In the genomic region with DNA sequence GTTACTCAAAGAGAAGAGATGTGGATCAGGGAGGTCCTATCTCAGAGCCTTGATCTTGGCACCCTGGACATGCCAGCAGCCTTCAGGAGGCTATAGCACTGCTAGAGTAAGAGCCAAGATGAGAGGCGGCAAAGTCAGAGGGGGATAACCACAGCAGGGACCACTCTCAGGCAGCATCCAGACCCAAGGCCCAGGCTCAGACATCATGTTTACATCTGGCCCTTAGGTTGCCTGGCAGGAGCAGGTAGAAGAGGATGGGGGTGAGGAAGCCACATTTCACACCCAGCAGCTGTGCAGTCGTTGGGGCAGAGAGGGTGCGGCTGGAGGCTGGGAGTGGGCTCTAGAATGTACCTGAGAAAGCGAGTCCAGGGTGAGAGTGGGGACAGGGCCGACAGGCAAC, we compare ENCODE assay signal across 14 mouse cellular contexts. TPM values are rescaled to one million over a fixed set of nuclear protein-coding genes. Genes with fewer than 3 reads are reported as not detected.
DNase-seq lines count a peak whose midpoint lies in the region; ATAC-seq and TF ChIP-seq lines count a peak whose summit lies in the region.
"Had no signal": no experiment of that assay in that cellular context is flagged by ENCODE, and none has a peak within 500 bp of the region (broad histone marks: within the 10 kb centered on the region; RNA-seq: fewer than 3 reads in every experiment).

No protein-coding gene starts in this region.

- no peaks in the 10 kb centered on the region for H3K36me3 ChIP-seq in forebrain, embryonic 11.5 days (ENCODE audit: control insufficient read depth, insufficient read depth, low read length)
- H3K36me3 ChIP-seq in forebrain, embryonic 16.5 days (ENCODE audit: control insufficient read depth, insufficient read depth): 0 out of 2 replicates have a peak, but pooled peaks cover 3% of the 10 kb centered on the region
- H3K36me3 ChIP-seq in hindbrain, embryonic 11.5 days (ENCODE audit: control insufficient read depth, insufficient read depth, low read length): peaks cover 7% of the 10 kb centered on the region
- H3K36me3 ChIP-seq in hindbrain, embryonic 14.5 days (replicated peaks; ENCODE audit: control insufficient read depth, insufficient read depth): peaks cover 38% of the 10 kb centered on the region
- H3K36me3 ChIP-seq in embryonic facial prominence, embryonic 11.5 days (replicated peaks; ENCODE audit: control insufficient read depth, insufficient read depth, low read depth, low read length): no peaks in the 10 kb centered on the region
- no peaks in the 10 kb centered on the region for H3K36me3 ChIP-seq in limb, embryonic 14.5 days (ENCODE audit: control insufficient read depth, insufficient read depth, low read length)

- no peaks in the 10 kb centered on the region for H3K9me3 ChIP-seq in forebrain, embryonic 11.5 days (ENCODE audit: control insufficient read depth, low read length)
- H3K9me3 ChIP-seq in forebrain, embryonic 16.5 days (ENCODE audit: control insufficient read depth, low read length): no peaks in the 10 kb centered on the region
- no peaks in the 10 kb centered on the region for H3K9me3 ChIP-seq in hindbrain, embryonic 11.5 days (ENCODE audit: control insufficient read depth, low read length)
- no peaks in the 10 kb centered on the region for H3K9me3 ChIP-seq in hindbrain, embryonic 14.5 days (ENCODE audit: control insufficient read depth, low read length)
- H3K9me3 ChIP-seq in embryonic facial prominence, embryonic 11.5 days (replicated peaks; ENCODE audit: control insufficient read depth, low read length): no peaks in the 10 kb centered on the region
- H3K9me3 ChIP-seq in limb, embryonic 14.5 days (ENCODE audit: control insufficient read depth, low read length): no peaks in the 10 kb centered on the region

- H3K4me2 ChIP-seq in forebrain, embryonic 11.5 days (ENCODE audit: low read depth, low read length, severe bottlenecking): peak overlapping the region; percentile 47
- no peak overlapping the region for H3K4me2 ChIP-seq in forebrain, embryonic 16.5 days (ENCODE audit: low read length)
- no peak overlapping the region; the same call in 1 of the 2 replicates for H3K4me2 ChIP-seq in hindbrain, embryonic 11.5 days (replicated peaks; ENCODE audit: low read depth, low read length)
- H3K4me2 ChIP-seq in hindbrain, embryonic 14.5 days (replicated peaks): no peak overlapping the region
- no peak overlapping the region; the same call in none of the 2 replicates for H3K4me2 ChIP-seq in embryonic facial prominence, embryonic 11.5 days (ENCODE audit: low read depth, low read length)
- peak overlapping the region; percentile 39; the same call in 1 of the 2 replicates for H3K4me2 ChIP-seq in limb, embryonic 14.5 days (replicated peaks; ENCODE audit: low read depth, low read length, severe bottlenecking)

- 30% methylated on average over 5 of the region's 5 CpGs for WGBS in forebrain, embryonic 11.5 days
- 51% methylated on average over 5 of the region's 5 CpGs for WGBS in forebrain, embryonic 16.5 days
- WGBS in hindbrain, embryonic 11.5 days: 37% methylated on average over 5 of the region's 5 CpGs
- WGBS in hindbrain, embryonic 14.5 days: 47% methylated on average over 5 of the region's 5 CpGs
- WGBS in embryonic facial prominence, embryonic 11.5 days: 58% methylated on average over 5 of the region's 5 CpGs
- 43% methylated on average over 5 of the region's 5 CpGs for WGBS in limb, embryonic 14.5 days

- H3K27ac ChIP-seq in forebrain, embryonic 11.5 days (ENCODE audit: low read depth, low read length): 0 out of 2 replicates have a peak overlapping the region, but pooled peaks have one; percentile 6
- no peak overlapping the region for H3K27ac ChIP-seq in forebrain, embryonic 16.5 days (ENCODE audit: low read length)
- H3K27ac ChIP-seq in hindbrain, embryonic 11.5 days (ENCODE audit: low read depth, low read length): 0 out of 2 replicates have a peak overlapping the region, but pooled peaks have one; percentile 24
- H3K27ac ChIP-seq in hindbrain, embryonic 14.5 days: no peak overlapping the region
- no peak overlapping the region for H3K27ac ChIP-seq in embryonic facial prominence, embryonic 11.5 days (replicated peaks; ENCODE audit: low read depth, low read length)
- no peak overlapping the region for H3K27ac ChIP-seq in limb, embryonic 14.5 days (replicated peaks; ENCODE audit: low read depth, low read length)
- H3K27ac ChIP-seq: gastrocnemius, adult 2 months; macrophage had no signal

- H3K4me1 ChIP-seq in forebrain, embryonic 11.5 days (replicated peaks; ENCODE audit: control insufficient read depth, insufficient read depth, low read length): peaks cover 30% of the 10 kb centered on the region
- H3K4me1 ChIP-seq in forebrain, embryonic 16.5 days (replicated peaks; ENCODE audit: control insufficient read depth, insufficient read depth, low read length): peaks cover 14% of the 10 kb centered on the region
- peaks cover 19% of the 10 kb centered on the region for H3K4me1 ChIP-seq in hindbrain, embryonic 11.5 days (replicated peaks; ENCODE audit: control insufficient read depth, insufficient read depth, low read length)
- peaks cover 5% of the 10 kb centered on the region; the same call in 1 of the 2 replicates for H3K4me1 ChIP-seq in hindbrain, embryonic 14.5 days (replicated peaks; ENCODE audit: control insufficient read depth, insufficient read depth, low read length)
- H3K4me1 ChIP-seq in embryonic facial prominence, embryonic 11.5 days (ENCODE audit: control insufficient read depth, insufficient read depth, low read length): peaks cover 8% of the 10 kb centered on the region
- peaks cover 6% of the 10 kb centered on the region for H3K4me1 ChIP-seq in limb, embryonic 14.5 days (ENCODE audit: control insufficient read depth, insufficient read depth, low read length)

- H3K27me3 ChIP-seq in forebrain, embryonic 11.5 days (ENCODE audit: control insufficient read depth, insufficient read depth, low read length): no peaks in the 10 kb centered on the region; the same call in 1 of the 2 replicates
- H3K27me3 ChIP-seq in forebrain, embryonic 16.5 days (replicated peaks; ENCODE audit: control insufficient read depth, insufficient read depth, low read length): no peaks in the 10 kb centered on the region
- H3K27me3 ChIP-seq in hindbrain, embryonic 11.5 days (ENCODE audit: control insufficient read depth, insufficient read depth, low read length): no peaks in the 10 kb centered on the region
- no peaks in the 10 kb centered on the region for H3K27me3 ChIP-seq in hindbrain, embryonic 14.5 days (ENCODE audit: control insufficient read depth, insufficient read depth, low read length)
- H3K27me3 ChIP-seq in embryonic facial prominence, embryonic 11.5 days (ENCODE audit: control insufficient read depth, insufficient read depth, low read length): no peaks in the 10 kb centered on the region
- 0 out of 2 replicates have a peak, but pooled peaks cover 5% of the 10 kb centered on the region for H3K27me3 ChIP-seq in limb, embryonic 14.5 days (ENCODE audit: control insufficient read depth, insufficient read depth, low read length)

- DNase-seq in forebrain, embryonic 11.5 days (ENCODE audit: low spot score): no peak
- no peak for DNase-seq in hindbrain, embryonic 11.5 days (ENCODE audit: low spot score)
- DNase-seq in hindbrain, embryonic 14.5 days (ENCODE audit: low spot score): no peak
- DNase-seq in embryonic facial prominence, embryonic 11.5 days (ENCODE audit: low spot score): no peak
- DNase-seq in limb, embryonic 14.5 days (ENCODE audit: low spot score): no peak
- DNase-seq in ovary, postnatal 36 days (ENCODE audit: low spot score): no peak
- DNase-seq in kidney, adult 8-10 months: no peak
- DNase-seq: cerebellum, adult 11-12 months; gastrocnemius, adult 2 months; right cerebral cortex, postnatal 25 days; thymus, postnatal 14 days had no signal

- no peak overlapping the region for H3K4me3 ChIP-seq in forebrain, embryonic 11.5 days (ENCODE audit: low read depth, low read length)
- H3K4me3 ChIP-seq in forebrain, embryonic 16.5 days (replicated peaks; ENCODE audit: low read length): no peak overlapping the region
- no peak overlapping the region for H3K4me3 ChIP-seq in hindbrain, embryonic 11.5 days (ENCODE audit: low read depth, low read length)
- no peak overlapping the region for H3K4me3 ChIP-seq in hindbrain, embryonic 14.5 days (replicated peaks; ENCODE audit: low read length)
- H3K4me3 ChIP-seq in embryonic facial prominence, embryonic 11.5 days (ENCODE audit: low read depth, low read length): no peak overlapping the region
- H3K4me3 ChIP-seq in limb, embryonic 14.5 days (replicated peaks; ENCODE audit: low read length): no peak overlapping the region
- H3K4me3 ChIP-seq: gastrocnemius, adult 2 months had no signal

- H3K9ac ChIP-seq in forebrain, embryonic 11.5 days (ENCODE audit: low read length): peak overlapping the region; percentile 62; the same call in 1 of the 2 replicates
- H3K9ac ChIP-seq in forebrain, embryonic 16.5 days (replicated peaks; ENCODE audit: low read depth, low read length): no peak overlapping the region
- H3K9ac ChIP-seq in hindbrain, embryonic 11.5 days (ENCODE audit: low read depth, low read length): peak overlapping the region; percentile 63
- no peak overlapping the region for H3K9ac ChIP-seq in hindbrain, embryonic 14.5 days
- H3K9ac ChIP-seq in embryonic facial prominence, embryonic 11.5 days (replicated peaks; ENCODE audit: low read length): 0 out of 2 replicates have a peak overlapping the region, but pooled peaks have one; percentile 41
- H3K9ac ChIP-seq in limb, embryonic 14.5 days (ENCODE audit: low read depth, low read length, severe bottlenecking): no peak overlapping the region

- ATAC-seq in forebrain, embryonic 11.5 days (replicated peaks; ENCODE audit: low FRiP score): no peak
- ATAC-seq in forebrain, embryonic 16.5 days: no peak
- ATAC-seq in hindbrain, embryonic 11.5 days (ENCODE audit: low FRiP score): no peak
- no peak for ATAC-seq in hindbrain, embryonic 14.5 days (ENCODE audit: low FRiP score)
- no peak for ATAC-seq in embryonic facial prominence, embryonic 11.5 days (replicated peaks; ENCODE audit: insufficient number of reproducible peaks, low FRiP score, low TSS enrichment, low read depth)
- no peak for ATAC-seq in limb, embryonic 14.5 days (ENCODE audit: low FRiP score, low read depth)

- no peak for TF ChIP-seq POLR2A in limb, embryonic 14.5 days (IDR thresholded peaks at IDR 0.05; ENCODE audit: borderline replicate concordance, extremely low read depth, insufficient read depth, insufficient read length)

RNA-seq across cellular contexts. Expression of a gene that starts 30.5 kb away (rescaled TPM):
- polyA plus RNA-seq in forebrain, embryonic 11.5 days (2014; fragmentation: Nextera tagmentation; extraction: Ambion mirVana): 9.1 and 10.9 TPM in 2 replicates
- polyA plus RNA-seq in forebrain, embryonic 16.5 days (2015; fragmentation: Nextera tagmentation; extraction: Ambion mirVana): 4.7 and 6.2 TPM in 2 replicates
- polyA plus RNA-seq in hindbrain, embryonic 11.5 days (2014; fragmentation: Nextera tagmentation; extraction: Ambion mirVana): 11.9 and 12.3 TPM in 2 replicates
- 13.9 and 15.1 TPM in 2 replicates for polyA plus RNA-seq in hindbrain, embryonic 14.5 days (2014; fragmentation: Nextera tagmentation; extraction: Ambion mirVana)
- 3.7 and 4.2 TPM in 2 replicates for polyA plus RNA-seq in embryonic facial prominence, embryonic 11.5 days (2014; fragmentation: Nextera tagmentation; extraction: Ambion mirVana)
- polyA plus RNA-seq in limb, embryonic 14.5 days (2012; rRNA removed): 16.2 and 26.5 TPM in 2 replicates
- polyA plus RNA-seq in limb, embryonic 14.5 days (2014; fragmentation: Nextera tagmentation; extraction: Ambion mirVana): 2.8 and 3.8 TPM in 2 replicates
- polyA plus RNA-seq: liver, adult 2 months; macrophage had no signal

RNA-seq across cellular contexts. Expression of a gene that starts 43.7 kb away (rescaled TPM):
- 6.6 and 7.4 TPM in 2 replicates for polyA plus RNA-seq in forebrain, embryonic 11.5 days (2014; fragmentation: Nextera tagmentation; extraction: Ambion mirVana)
- polyA plus RNA-seq in forebrain, embryonic 16.5 days (2015; fragmentation: Nextera tagmentation; extraction: Ambion mirVana): 7.5 and 9.9 TPM in 2 replicates
- polyA plus RNA-seq in hindbrain, embryonic 11.5 days (2014; fragmentation: Nextera tagmentation; extraction: Ambion mirVana): 4.5 and 5.2 TPM in 2 replicates
- polyA plus RNA-seq in hindbrain, embryonic 14.5 days (2014; fragmentation: Nextera tagmentation; extraction: Ambion mirVana): 8.6 and 10.6 TPM in 2 replicates
- polyA plus RNA-seq in embryonic facial prominence, embryonic 11.5 days (2014; fragmentation: Nextera tagmentation; extraction: Ambion mirVana): 3.2 and 4.2 TPM in 2 replicates
- polyA plus RNA-seq in limb, embryonic 14.5 days (2012; rRNA removed): 7.3 and 7.4 TPM in 2 replicates
- polyA plus RNA-seq in limb, embryonic 14.5 days (2014; fragmentation: Nextera tagmentation; extraction: Ambion mirVana): 4.8 and 6.1 TPM in 2 replicates
- polyA plus RNA-seq: macrophage had no signal

Comparison
In these comparisons a context has a peak if more than half of its experiments do, and no peak if none do; other contexts are left out.
1. H3K27ac ChIP-seq: peak in forebrain, embryonic 11.5 days (single experiment) and hindbrain, embryonic 11.5 days (single experiment); none in forebrain, embryonic 16.5 days (single experiment), hindbrain, embryonic 14.5 days (single experiment), embryonic facial prominence, embryonic 11.5 days (single experiment) and limb, embryonic 14.5 days (single experiment).
2. H3K4me2 ChIP-seq: peak in forebrain, embryonic 11.5 days (single experiment) and limb, embryonic 14.5 days (single experiment); none in forebrain, embryonic 16.5 days (single experiment), hindbrain, embryonic 11.5 days (single experiment), hindbrain, embryonic 14.5 days (single experiment) and embryonic facial prominence, embryonic 11.5 days (single experiment).
3. H3K9ac ChIP-seq: peak in forebrain, embryonic 11.5 days (single experiment), hindbrain, embryonic 11.5 days (single experiment) and embryonic facial prominence, embryonic 11.5 days (single experiment); none in forebrain, embryonic 16.5 days (single experiment), hindbrain, embryonic 14.5 days (single experiment) and limb, embryonic 14.5 days (single experiment).